Mouse (Mus musculus): ENCODE data around the gene Esrra. TPM values are rescaled to one million over a fixed set of nuclear protein-coding genes. Genes with fewer than 3 reads are reported as not detected.

Esrra gene
- total RNA-seq, 1 experiment from 2014 or later = 37.9 TPM

Other genes starting within 250 kb of the Esrra start
- 15.8 and 18.4 TPM in 2 replicates for gene Rps6ka4, start 81.2 kb downstream of the Esrra start, total RNA-seq (2017)
- 97.1 and 136 TPM in 2 replicates for gene Ccdc88b, start 63.6 kb downstream of the Esrra start, total RNA-seq (2017)
- 103 and 125 TPM in 2 replicates for gene Trmt112, start 12.1 kb downstream of the Esrra start, total RNA-seq (2017)
- gene Prdx5, start 11.7 kb downstream of the Esrra start, total RNA-seq (2017) = 693 and 750 TPM in 2 replicates
- gene Catsperz, start 3.6 kb upstream of the Esrra start, total RNA-seq (2017) = not detected in 2 replicates
- not detected in 2 replicates for gene Kcnk4, start 12.7 kb upstream of the Esrra start, total RNA-seq (2017)
- gene Bad, start 20.0 kb upstream of the Esrra start, total RNA-seq (2017) = 30.8 and 35.0 TPM in 2 replicates
- 23.5 and 31.7 TPM in 2 replicates for gene Gpr137, start 20.7 kb upstream of the Esrra start, total RNA-seq (2017)
- 20.1 and 30.6 TPM in 2 replicates for gene Ppp1r14b, start 53.2 kb upstream of the Esrra start, total RNA-seq (2017)
- gene Plcb3, start 54.7 kb upstream of the Esrra start, total RNA-seq (2017) = 12.5 and 13.6 TPM in 2 replicates
- 30.4 and 32.4 TPM in 2 replicates for gene Fkbp2, start 58.7 kb upstream of the Esrra start, total RNA-seq (2017)
- 2.8 and 6.0 TPM in 2 replicates for gene Vegfb, start 65.8 kb upstream of the Esrra start, total RNA-seq (2017)
- 16.4 and 24.4 TPM in 2 replicates for gene Dnajc4, start 70.8 kb upstream of the Esrra start, total RNA-seq (2017)
- gene Nudt22, start 74.3 kb upstream of the Esrra start, total RNA-seq (2017) = 5.0 TPM in 2 replicates
- 1.5 and 1.6 TPM in 2 replicates for gene Trpt1, start 74.3 kb upstream of the Esrra start, total RNA-seq (2017)
- 211 and 225 TPM in 2 replicates for gene Fermt3, start 97.7 kb upstream of the Esrra start, total RNA-seq (2017)
- gene Stip1, start 118.2 kb upstream of the Esrra start, total RNA-seq (2017) = 73.9 and 81.6 TPM in 2 replicates
- gene Macrod1, start 135.0 kb upstream of the Esrra start, total RNA-seq (2017) = 1.2 and 3.7 TPM in 2 replicates
- gene Flrt1, start 183.9 kb upstream of the Esrra start, total RNA-seq (2017) = 0.12 TPM in 1 of 2 replicates, not detected in the other